Mouse (Mus musculus) erythroblast, embryonic 14.5 days (primary cell): ENCODE measurements around the gene B3gat2. TPM values are rescaled to one million over a fixed set of nuclear protein-coding genes. Genes with fewer than 3 reads are reported as not detected.

Experiments
- H3K27me3 ChIP-seq: 2 replicates; pipeline ENCODE4 v1.6.1; 2012; ENCODE audit warnings: inconsistent platforms; ENCODE audit not compliant: control insufficient read depth
- H3K36me3 ChIP-seq: 2 replicates; pipeline ENCODE4 v1.6.1; 2012; ENCODE audit warnings: mild to moderate bottlenecking, inconsistent platforms; ENCODE audit not compliant: control insufficient read depth
- H3K4me1 ChIP-seq: 2 replicates; pipeline ENCODE4 v1.6.1; 2012; ENCODE audit warnings: inconsistent platforms; ENCODE audit not compliant: control insufficient read depth
- H3K4me3 ChIP-seq: replicated peaks from 2 replicates; pipeline ENCODE3; 2012; ENCODE audit warnings: moderate library complexity, mild to moderate bottlenecking, inconsistent platforms
- H3K9me3 ChIP-seq: 2 replicates; pipeline ENCODE4 v1.6.1; 2012; ENCODE audit warnings: low read length, inconsistent platforms, mixed read lengths; ENCODE audit not compliant: control insufficient read depth
- GATA1 ChIP-seq: IDR thresholded peaks from 2 replicates; pipeline ENCODE4 v1.6.1; 2012; ENCODE audit warnings: low read length, inconsistent platforms, mixed read lengths
- TAL1 ChIP-seq: IDR thresholded peaks from 3 replicates; pipeline ENCODE4 v1.6.1; 2012; ENCODE audit warnings: low read length, inconsistent platforms, mixed read lengths
- polyA plus RNA-seq: library from polyadenylated mRNA; stranded (reverse); fragments of >175 nt; gene quantifications from 2 replicates; pipeline ENCODE4 v1.2.3, GENCODE M21; 2012

B3gat2 gene
- polyA plus RNA-seq, 1 experiment: 0.01 TPM

- no peak for TF ChIP-seq GATA1
- no peak for TF ChIP-seq TAL1
- H3K4me1 ChIP-seq: no peaks in the 10 kb centered on the region
- no peaks in the 10 kb centered on the region for H3K9me3 ChIP-seq
- peaks cover 8% of the 10 kb centered on the region for H3K27me3 ChIP-seq
- H3K36me3 ChIP-seq: no peaks in the 10 kb centered on the region
- no peak overlapping the region for H3K4me3 ChIP-seq
Measured at GRCm38 (mm10) chr1:23754967-23755366, 6.6 kb upstream of the B3gat2 start.

GRCm38 (mm10) chr1:23762136-23762687 is 659 bp downstream of the B3gat2 start:
- TF ChIP-seq GATA1 (no peak), TAL1 (no peak)
- H3K9me3 ChIP-seq: no peaks in the 10 kb centered on the region
- peak overlapping the region; percentile 7 for H3K4me3 ChIP-seq
- peaks cover 6% of the 10 kb centered on the region for H3K4me1 ChIP-seq
- peaks cover 56% of the 10 kb centered on the region for H3K27me3 ChIP-seq
- no peaks in the 10 kb centered on the region for H3K36me3 ChIP-seq

- Histone ChIP-seq H3K4me3 (peak overlapping the region; percentile 7), H3K36me3 (no peaks in the 10 kb centered on the region), H3K27me3 (peaks cover 56% of the 10 kb centered on the region), H3K9me3 (no peaks in the 10 kb centered on the region), H3K4me1 (peaks cover 6% of the 10 kb centered on the region)
- no peak for TF ChIP-seq GATA1
- no peak for TF ChIP-seq TAL1
Measured at GRCm38 (mm10) chr1:23762782-23763630, 1.5 kb downstream of the B3gat2 start.

GRCm38 (mm10) chr1:23763726-23764125 is 2.2 kb downstream of the B3gat2 start:
- Histone ChIP-seq H3K4me1 (peaks cover 6% of the 10 kb centered on the region), H3K36me3 (no peaks in the 10 kb centered on the region), H3K4me3 (no peak overlapping the region), H3K9me3 (no peaks in the 10 kb centered on the region), H3K27me3 (peaks cover 56% of the 10 kb centered on the region)
- TF ChIP-seq GATA1 (no peak), TAL1 (no peak)

GRCm38 (mm10) chr1:23764710-23765109 is 3.2 kb downstream of the B3gat2 start:
- Histone ChIP-seq H3K36me3 (no peaks in the 10 kb centered on the region), H3K27me3 (peaks cover 50% of the 10 kb centered on the region)

GRCm38 (mm10) chr1:23773039-23773438 is 11.5 kb downstream of the B3gat2 start:
- Histone ChIP-seq H3K36me3 (no peaks in the 10 kb centered on the region), H3K4me3 (no peak overlapping the region), H3K27me3 (no peaks in the 10 kb centered on the region), H3K9me3 (no peaks in the 10 kb centered on the region), H3K4me1 (no peaks in the 10 kb centered on the region)
- TF ChIP-seq GATA1 (no peak), TAL1 (no peak)

More at GRCm38 (mm10) chr1:23764710-23765109, 3.2 kb downstream of the B3gat2 start:
- Histone ChIP-seq H3K4me3 (no peak overlapping the region), H3K4me1 (peaks cover 6% of the 10 kb centered on the region), H3K9me3 (no peaks in the 10 kb centered on the region)
- no peak for TF ChIP-seq TAL1
- TF ChIP-seq GATA1: no peak

GRCm38 (mm10) chr1:23792737-23793533 is 31.4 kb downstream of the B3gat2 start:
- H3K4me1 ChIP-seq: no peaks in the 10 kb centered on the region
- no peaks in the 10 kb centered on the region for H3K27me3 ChIP-seq
- H3K36me3 ChIP-seq: no peaks in the 10 kb centered on the region
- no peaks in the 10 kb centered on the region for H3K9me3 ChIP-seq
- H3K4me3 ChIP-seq: no peak overlapping the region
- TF ChIP-seq TAL1: no peak
- TF ChIP-seq GATA1: no peak

- Histone ChIP-seq H3K27me3 (no peaks in the 10 kb centered on the region), H3K4me3 (no peak overlapping the region), H3K36me3 (no peaks in the 10 kb centered on the region), H3K9me3 (no peaks in the 10 kb centered on the region), H3K4me1 (no peaks in the 10 kb centered on the region)
- no peak for TF ChIP-seq TAL1
- TF ChIP-seq GATA1: no peak
Measured at GRCm38 (mm10) chr1:23798306-23798705, 36.8 kb downstream of the B3gat2 start.

GRCm38 (mm10) chr1:23821615-23822014 is 60.1 kb downstream of the B3gat2 start:
- TF ChIP-seq TAL1: no peak
- TF ChIP-seq GATA1: no peak
- no peaks in the 10 kb centered on the region for H3K27me3 ChIP-seq
- no peak overlapping the region for H3K4me3 ChIP-seq
- no peaks in the 10 kb centered on the region for H3K36me3 ChIP-seq
- no peaks in the 10 kb centered on the region for H3K9me3 ChIP-seq
- no peaks in the 10 kb centered on the region for H3K4me1 ChIP-seq
